Mouse (Mus musculus) heart, postnatal 36 days (tissue): ENCODE measurements around the gene Fkbp10. TPM values are rescaled to one million over a fixed set of nuclear protein-coding genes. Genes with fewer than 3 reads are reported as not detected.
A peak's percentile ranks its signal among the peaks of the same experiment; 100 is the strongest.

Experiments
- DNase-seq, 2 experiments: peaks; one replicate each; pipeline ENCODE4 v3.0.0; 2021 to 2022
- intact Hi-C: fragments of 180-260 bp; cut with DNase I; formaldehyde crosslinking; loops from one replicate; pipeline ENCODE4 v1.15.1; 2025
- total RNA-seq, 2 experiments: library from RNA; stranded (reverse); gene quantifications; 2 replicates each; pipeline ENCODE4 v1.2.3; 2021

The Fkbp10 gene
- total RNA-seq, 2 experiments from 2014 or later = 12.9 to 13.4 TPM

GRCm38 (mm10) chr11:100392958-100393357 lies 22.5 kb upstream of the Fkbp10 start:
- no peak for DNase-seq
- intact Hi-C loops = loop anchor here (10.0 kb wide), 1 partner anchor 572 kb away; no protein-coding TSS in a partner anchor

- intact Hi-C loops = loop anchor here (10.0 kb wide), 1 partner anchor 571 kb away; no protein-coding TSS in a partner anchor
- DNase-seq = peak; percentile 44 to 62
Observed at GRCm38 (mm10) chr11:100393733-100394132, 21.8 kb upstream of the Fkbp10 start.

GRCm38 (mm10) chr11:100394353-100395074 lies 21.0 kb upstream of the Fkbp10 start:
- intact Hi-C loops = loop anchor here (10.0 kb wide), 1 partner anchor 570 kb away; no protein-coding TSS in a partner anchor
- DNase-seq = no peak

GRCm38 (mm10) chr11:100395200-100395599 lies 20.3 kb upstream of the Fkbp10 start:
- intact Hi-C loops = loop anchor here (10.0 kb wide), 1 partner anchor 570 kb away; no protein-coding TSS in a partner anchor
- DNase-seq = peak; percentile 79 to 82

GRCm38 (mm10) chr11:100395861-100396631 lies 19.5 kb upstream of the Fkbp10 start:
- intact Hi-C loops = loop anchor here (2.0 to 10.0 kb wide), 2 partner anchors 19 to 569 kb away; partner anchors contain the start of genes Fkbp10 and P3h4
- DNase-seq = peak; percentile 42 to 66

GRCm38 (mm10) chr11:100396886-100397599 lies 18.5 kb upstream of the Fkbp10 start:
- peak in 1 of 2 experiments; percentile 75 for DNase-seq
- intact Hi-C loops = loop anchor here (1.0 to 10.0 kb wide), 3 partner anchors 9 to 568 kb away; partner anchors contain the start of genes Fkbp10 and P3h4

- intact Hi-C loops = loop anchor here (1.0 to 10.0 kb wide), 3 partner anchors 9 to 567 kb away; partner anchors contain the start of genes Fkbp10 and P3h4
- DNase-seq = peak; percentile 99
Observed at GRCm38 (mm10) chr11:100397600-100398389, 17.7 kb upstream of the Fkbp10 start, which contains the start of gene Jup. Jup (minus strand) TSS chr11:100397763.

GRCm38 (mm10) chr11:100398517-100398916 lies 17.0 kb upstream of the Fkbp10 start:
- no peak for DNase-seq
- intact Hi-C loops = loop anchor here (10.0 kb wide), 1 partner anchor 566 kb away; no protein-coding TSS in a partner anchor

- DNase-seq = no peak
- intact Hi-C loops = loop anchor here (10.0 kb wide), 1 partner anchor 565 kb away; no protein-coding TSS in a partner anchor
Observed at GRCm38 (mm10) chr11:100399320-100399719, 16.2 kb upstream of the Fkbp10 start.

GRCm38 (mm10) chr11:100399727-100400538 lies 15.6 kb upstream of the Fkbp10 start:
- intact Hi-C loops = loop anchor here (10.0 kb wide), 1 partner anchor 565 kb away; no protein-coding TSS in a partner anchor
- no peak for DNase-seq

GRCm38 (mm10) chr11:100400842-100401241 lies 14.7 kb upstream of the Fkbp10 start:
- intact Hi-C loops = no loop called here
- no peak for DNase-seq

- intact Hi-C loops = loop anchor here (2.0 kb wide), 1 partner anchor 15 kb away; no protein-coding TSS in a partner anchor
- peak in 1 of 2 experiments; percentile 63 for DNase-seq
Observed at GRCm38 (mm10) chr11:100402240-100402639, 13.3 kb upstream of the Fkbp10 start.

GRCm38 (mm10) chr11:100402682-100403081 lies 12.8 kb upstream of the Fkbp10 start:
- intact Hi-C loops = loop anchor here (2.0 kb wide), 1 partner anchor 16 kb away; no protein-coding TSS in a partner anchor
- DNase-seq = no peak

GRCm38 (mm10) chr11:100403445-100404134 lies 11.9 kb upstream of the Fkbp10 start:
- DNase-seq = no peak

GRCm38 (mm10) chr11:100404456-100405074 lies 10.9 kb upstream of the Fkbp10 start:
- intact Hi-C loops = no loop called here
- DNase-seq = no peak

More at GRCm38 (mm10) chr11:100403445-100404134, 11.9 kb upstream of the Fkbp10 start:
- intact Hi-C loops = loop anchor here (2.0 kb wide), 1 partner anchor 17 kb away; no protein-coding TSS in a partner anchor

- intact Hi-C loops = no loop called here
- DNase-seq = no peak
Observed at GRCm38 (mm10) chr11:100406273-100406672, 9.2 kb upstream of the Fkbp10 start.
